Mouse (Mus musculus): ENCODE results near the gene Wdr26. TPM values are rescaled to one million over a fixed set of nuclear protein-coding genes. Genes with fewer than 3 reads are reported as not detected.

Gene Wdr26
- polyA plus RNA-seq, 1 experiment from 2014 or later = 34.5 TPM

Other genes starting within 250 kb of the Wdr26 start
- 8.3 and 9.3 TPM in 2 replicates for gene Ephx1, start 191.1 kb downstream of the Wdr26 start, polyA plus RNA-seq (2015; fragmentation: Nextera tagmentation; extraction: Ambion mirVana)
- gene 9130409I23Rik, start 160.8 kb downstream of the Wdr26 start, polyA plus RNA-seq (2015; fragmentation: Nextera tagmentation; extraction: Ambion mirVana) = 0.10 TPM in 1 of 2 replicates, not detected in the other
- gene Nvl, start 67.8 kb downstream of the Wdr26 start, polyA plus RNA-seq (2015; fragmentation: Nextera tagmentation; extraction: Ambion mirVana) = 41.0 and 44.9 TPM in 2 replicates
- gene Cnih4, start 67.3 kb downstream of the Wdr26 start, polyA plus RNA-seq (2015; fragmentation: Nextera tagmentation; extraction: Ambion mirVana) = 54.4 and 67.4 TPM in 2 replicates
- 13.3 and 14.1 TPM in 2 replicates for gene Cnih3, start 140.6 kb upstream of the Wdr26 start, polyA plus RNA-seq (2015; fragmentation: Nextera tagmentation; extraction: Ambion mirVana)